Mouse (Mus musculus) ES-E14 (cell line): Measurements from ENCODE around the gene Syt7. TPM values are rescaled to one million over a fixed set of nuclear protein-coding genes. Genes with fewer than 3 reads are reported as not detected.
A peak's percentile ranks its signal among the peaks of the same experiment; 100 is the strongest.

Experiments
- DNase-seq: peaks from one replicate; pipeline ENCODE4 v3.0.0-alpha.2; 2013; ENCODE audit warnings: low read depth, low spot score
- H3K27ac ChIP-seq: 2 replicates; pipeline ENCODE4 v1.5.1; 2012; ENCODE audit warnings: low read depth, mild to moderate bottlenecking, low read length, moderate library complexity, mixed read lengths; ENCODE audit not compliant: poor library complexity, insufficient read depth, severe bottlenecking
- H3K36me3 ChIP-seq: 2 replicates; pipeline ENCODE4 v1.6.1; 2012; ENCODE audit warnings: mild to moderate bottlenecking, low read length, moderate library complexity, mixed read lengths; ENCODE audit not compliant: control insufficient read depth, poor library complexity, insufficient read depth, severe bottlenecking
- H3K4me1 ChIP-seq, 2 experiments: fragments of 150-350 bp in 1 of 2; sonication (generic) in 1 of 2; 2 replicates each; pipeline ENCODE4 v1.6.1; 2012; ENCODE audit warnings: low read length in 2 of 2, mild to moderate bottlenecking in 1 of 2, mixed read lengths in 1 of 2; ENCODE audit not compliant: control insufficient read depth in 2 of 2, insufficient read depth in 2 of 2, poor library complexity in 1 of 2
- H3K4me3 ChIP-seq, 2 experiments: fragments of 150-350 bp in 1 of 2; sonication (generic) in 1 of 2; 2 replicates each; pipeline ENCODE4 v1.5.1; 2012; ENCODE audit warnings: low read length in 2 of 2, low read depth in 1 of 2, mild to moderate bottlenecking in 1 of 2, mixed read lengths in 1 of 2; ENCODE audit not compliant: insufficient read depth in 1 of 2, poor library complexity in 1 of 2, severe bottlenecking in 1 of 2
- H3K9ac ChIP-seq: 2 replicates; pipeline ENCODE4 v1.6.1; 2012; ENCODE audit warnings: low read depth, mild to moderate bottlenecking, low read length, mixed read lengths; ENCODE audit not compliant: poor library complexity, insufficient read depth, severe bottlenecking
- H3K9me3 ChIP-seq: fragments of 150-350 bp; sonication (generic); 2 replicates; pipeline ENCODE4 v1.6.1; 2012; ENCODE audit warnings: low read depth, mild to moderate bottlenecking, low read length; ENCODE audit not compliant: control insufficient read depth, insufficient read depth
- CHD2 ChIP-seq: IDR thresholded peaks from 2 replicates; pipeline ENCODE4 v1.6.1; 2014; ENCODE audit warnings: mild to moderate bottlenecking, low read depth, low read length, inconsistent platforms
- HCFC1 ChIP-seq: IDR thresholded peaks from 2 replicates; pipeline ENCODE4 v1.6.1; 2012; ENCODE audit warnings: low read length, inconsistent platforms, borderline replicate concordance; ENCODE audit not compliant: insufficient read depth
- MAFK ChIP-seq: IDR thresholded peaks from 2 replicates; pipeline ENCODE4 v1.6.1; 2014; ENCODE audit warnings: mild to moderate bottlenecking, low read depth, low read length, inconsistent platforms; ENCODE audit not compliant: insufficient read depth
- ZC3H11A ChIP-seq: IDR thresholded peaks from 2 replicates; pipeline ENCODE4 v1.6.1; 2012; ENCODE audit warnings: low read depth, mild to moderate bottlenecking, inconsistent platforms, low read length, borderline replicate concordance
- ZNF384 ChIP-seq: IDR thresholded peaks from 2 replicates; pipeline ENCODE4 v1.6.1; 2012; ENCODE audit warnings: low read depth, low read length, inconsistent platforms
- in situ Hi-C, 2 experiments: fragments of 600-800 bp; cut with MboI; formaldehyde crosslinking; loops; one replicate each; pipeline ENCODE4 v1.15.1; 2025; ENCODE audit warnings: low sequenced_read_pairs in 2 of 2, inconsistent platforms in 1 of 2; ENCODE audit not compliant: unreplicated experiment in 2 of 2
- total RNA-seq: library from RNA; depleted of rRNA; stranded (reverse); fragments of 300-350 nt; gene quantifications from 2 replicates; pipeline ENCODE4 v1.2.3, GENCODE M21; 2012

The Syt7 gene
- total RNA-seq, 1 experiment = 2.6 TPM

GRCm38 (mm10) chr19:10352218-10352617, 36.7 kb upstream of the Syt7 start:
- no peak overlapping the region for H3K4me3 ChIP-seq
- H3K4me1 ChIP-seq = peaks cover 4 to 11% of the 10 kb centered on the region in 2 experiments; a peak in 2 of 4 replicates
- no peak for TF ChIP-seq ZNF384
- no peak for TF ChIP-seq ZC3H11A
- TF ChIP-seq HCFC1 = no peak
- TF ChIP-seq CHD2 = no peak
- no peak for TF ChIP-seq MAFK
- in situ Hi-C loops = no loop called here
- no peak for DNase-seq
- H3K36me3 ChIP-seq = no peaks in the 10 kb centered on the region
- no peaks in the 10 kb centered on the region for H3K9me3 ChIP-seq
- no peak overlapping the region for H3K27ac ChIP-seq
- no peak overlapping the region for H3K9ac ChIP-seq

- TF ChIP-seq HCFC1 = no peak
- no peak for TF ChIP-seq ZC3H11A
- no peak for TF ChIP-seq CHD2
- no peak for TF ChIP-seq MAFK
- TF ChIP-seq ZNF384 = no peak
- in situ Hi-C loops = no loop called here
- DNase-seq = no peak
- Histone ChIP-seq H3K36me3 (no peaks in the 10 kb centered on the region), H3K27ac (no peak overlapping the region), H3K9me3 (no peaks in the 10 kb centered on the region), H3K9ac (no peak overlapping the region), H3K4me1 (peaks cover 6 to 13% of the 10 kb centered on the region in 2 experiments; a peak in 3 of 4 replicates), H3K4me3 (no peak overlapping the region)
These were observed 34.1 kb upstream of the Syt7 start for GRCm38 (mm10) chr19:10354830-10355229.

GRCm38 (mm10) chr19:10356845-10357503, 31.9 kb upstream of the Syt7 start:
- Histone ChIP-seq H3K4me1 (peaks cover 6 to 13% of the 10 kb centered on the region in 2 experiments; a peak in 3 of 4 replicates), H3K9ac (no peak overlapping the region), H3K36me3 (no peaks in the 10 kb centered on the region), H3K27ac (no peak overlapping the region), H3K4me3 (no peak overlapping the region), H3K9me3 (no peaks in the 10 kb centered on the region)
- TF ChIP-seq ZNF384 = no peak
- no peak for TF ChIP-seq CHD2
- peak; percentile 41; the same call in 1 of the 2 replicates for TF ChIP-seq MAFK
- no peak for TF ChIP-seq HCFC1
- no peak for DNase-seq
- in situ Hi-C loops = no loop called here

- no peak for TF ChIP-seq ZC3H11A
- TF ChIP-seq HCFC1 = no peak
- TF ChIP-seq ZNF384 = no peak
- no peak for TF ChIP-seq CHD2
- TF ChIP-seq MAFK = no peak
- H3K4me3 ChIP-seq = no peak overlapping the region
- H3K27ac ChIP-seq = no peak overlapping the region
- in situ Hi-C loops = no loop called here
- no peaks in the 10 kb centered on the region for H3K36me3 ChIP-seq
- no peaks in the 10 kb centered on the region for H3K9me3 ChIP-seq
- peaks cover 6 to 16% of the 10 kb centered on the region in 2 experiments; a peak in 3 of 4 replicates for H3K4me1 ChIP-seq
- DNase-seq = no peak
- H3K9ac ChIP-seq = no peak overlapping the region
These were observed 29.6 kb upstream of the Syt7 start for GRCm38 (mm10) chr19:10359105-10359946.
